Mouse (Mus musculus) testis, adult 2 months (tissue): ENCODE measurements around the gene Rhbdf1.

Source experiments
- CTCF ChIP-seq: fragments of 200-500 bp; IDR thresholded peaks from 2 replicates; pipeline ENCODE4 v1.5.1; 2012; ENCODE audit warnings: low read depth, mild to moderate bottlenecking, inconsistent platforms, low read length, moderate library complexity; ENCODE audit not compliant: control insufficient read depth, insufficient read depth, insufficient replicate concordance
- POLR2A ChIP-seq: fragments of 200-500 bp; IDR thresholded peaks from 2 replicates; pipeline ENCODE4 v1.6.1; 2012; ENCODE audit warnings: low read depth, mild to moderate bottlenecking, inconsistent platforms, low read length, moderate library complexity; ENCODE audit not compliant: control insufficient read depth

- no peak for TF ChIP-seq CTCF
- no peak for TF ChIP-seq POLR2A
These were observed 55.4 kb downstream of the Rhbdf1 start for GRCm38 (mm10) chr11:32166683-32167082.
